ENCODE assay signal across 13 mouse cellular contexts in genomic region chr10:3946871-3947270, GRCm38 (mm10).
"Had no signal": no experiment of that assay in that cellular context is flagged by ENCODE, and none has a peak within 500 bp of the region (broad histone marks: within the 10 kb centered on the region; RNA-seq: fewer than 3 reads in every experiment).

No protein-coding gene starts in this region.

- DNase-seq: lung, adult 18-20 months; lung, embryonic 14.5 days; lung, postnatal 10 days; lung, postnatal 4 days; midbrain, embryonic 14.5 days; right cerebral cortex, postnatal 14 days; thymus, adult 18-20 months; thymus, postnatal 14 days; thymus, postnatal 36 days had no signal

- H3K4me3 ChIP-seq: midbrain, embryonic 10.5 days; myocyte; neural tube, embryonic 13.5 days; neural tube, embryonic 15.5 days had no signal

- H3K4me1 ChIP-seq: neural tube, embryonic 13.5 days; neural tube, embryonic 15.5 days had no signal

- H3K36me3 ChIP-seq: neural tube, embryonic 13.5 days; neural tube, embryonic 15.5 days had no signal

- H3K27me3 ChIP-seq: neural tube, embryonic 13.5 days; neural tube, embryonic 15.5 days had no signal

- H3K9me3 ChIP-seq: midbrain, embryonic 10.5 days; neural tube, embryonic 13.5 days; neural tube, embryonic 15.5 days had no signal
